Mouse (Mus musculus): ENCODE measurements around the gene Adcy4. TPM values are rescaled to one million over a fixed set of nuclear protein-coding genes. Genes with fewer than 3 reads are reported as not detected.

The Adcy4 gene
- polyA plus RNA-seq, 1 experiment from 2014 or later: 18.0 TPM

DNA sequence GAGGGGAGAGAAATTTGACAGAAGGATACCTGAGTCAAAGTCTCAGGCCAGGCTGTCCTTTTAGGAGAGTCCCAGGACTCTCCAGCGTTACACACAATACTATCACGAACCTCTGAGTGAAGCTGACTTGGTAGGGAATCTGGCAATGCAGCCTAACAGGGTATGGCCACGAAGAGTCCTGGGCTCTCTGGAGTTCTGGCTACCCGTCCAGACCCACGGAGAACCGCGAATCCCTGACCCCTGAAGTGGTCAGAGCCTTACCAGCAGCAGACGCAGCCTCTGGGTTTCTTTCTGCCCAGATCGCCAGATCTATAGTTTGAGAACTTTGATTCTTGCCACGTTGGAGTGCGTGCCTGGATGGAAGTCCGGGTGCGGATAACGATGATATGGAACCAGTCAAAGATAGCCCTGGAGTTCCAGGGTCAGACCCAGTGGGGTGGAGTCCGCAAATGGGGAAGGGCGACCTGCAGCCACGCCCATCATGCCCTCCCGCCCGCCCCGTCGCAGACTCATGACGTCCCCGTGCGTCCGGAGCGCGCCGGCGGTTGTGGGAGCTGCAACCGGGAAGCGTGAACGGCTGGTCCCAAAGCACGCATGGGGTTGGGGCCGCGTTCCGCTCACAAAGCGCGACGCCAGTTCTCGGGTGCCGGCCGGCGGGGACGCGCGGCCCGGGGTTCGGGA is 38.6 kb downstream of the Adcy4 start, which contains the start of the genes Dhrs1 and Nop9:
TSS of gene Dhrs1 (minus strand) at position 511 of the 681 bp plus-strand sequence.
TSS of gene Nop9 (plus strand) at position 514 of the 681 bp plus-strand sequence.
- peaks cover 24% of the 10 kb centered on the region for H3K36me3 ChIP-seq
- peak within 1 kb of the TSS; percentile 16; the same call in 1 of the 2 replicates for H3K27ac ChIP-seq
- peak within 1 kb of the TSS; percentile 92 for H3K4me2 ChIP-seq
- H3K4me1 ChIP-seq: peaks cover 30% of the 10 kb centered on the region
- no peaks in the 10 kb centered on the region for H3K9me3 ChIP-seq
- H3K4me3 ChIP-seq: peak within 1 kb of the TSS; percentile 73
- WGBS: under 1% methylated on average over 48 of the region's 48 CpGs
- no peaks in the 10 kb centered on the region for H3K27me3 ChIP-seq
- peak within 1 kb of the TSS; percentile 78 for H3K9ac ChIP-seq
- peak; percentile 87 for ATAC-seq (ENCODE audit: borderline replicate concordance, extremely low read depth, low FRiP score, low TSS enrichment)

- Histone ChIP-seq H3K9ac (0 out of 2 replicates have a peak overlapping the region, but pooled peaks have one; percentile 31), H3K27me3 (no peaks in the 10 kb centered on the region), H3K27ac (no peak overlapping the region), H3K4me1 (peaks cover 30% of the 10 kb centered on the region), H3K4me2 (peak overlapping the region; percentile 37), H3K36me3 (peaks cover 26% of the 10 kb centered on the region), H3K9me3 (no peaks in the 10 kb centered on the region), H3K4me3 (no peak overlapping the region)
- WGBS: 17% methylated on average over 10 of the region's 10 CpGs
- ATAC-seq (ENCODE audit: borderline replicate concordance, extremely low read depth, low FRiP score, low TSS enrichment): peak; percentile 68; the same call in 1 of the 2 replicates
These were observed 40.2 kb downstream of the Adcy4 start for GRCm38 (mm10) chr14:55743711-55744110.

DNA sequence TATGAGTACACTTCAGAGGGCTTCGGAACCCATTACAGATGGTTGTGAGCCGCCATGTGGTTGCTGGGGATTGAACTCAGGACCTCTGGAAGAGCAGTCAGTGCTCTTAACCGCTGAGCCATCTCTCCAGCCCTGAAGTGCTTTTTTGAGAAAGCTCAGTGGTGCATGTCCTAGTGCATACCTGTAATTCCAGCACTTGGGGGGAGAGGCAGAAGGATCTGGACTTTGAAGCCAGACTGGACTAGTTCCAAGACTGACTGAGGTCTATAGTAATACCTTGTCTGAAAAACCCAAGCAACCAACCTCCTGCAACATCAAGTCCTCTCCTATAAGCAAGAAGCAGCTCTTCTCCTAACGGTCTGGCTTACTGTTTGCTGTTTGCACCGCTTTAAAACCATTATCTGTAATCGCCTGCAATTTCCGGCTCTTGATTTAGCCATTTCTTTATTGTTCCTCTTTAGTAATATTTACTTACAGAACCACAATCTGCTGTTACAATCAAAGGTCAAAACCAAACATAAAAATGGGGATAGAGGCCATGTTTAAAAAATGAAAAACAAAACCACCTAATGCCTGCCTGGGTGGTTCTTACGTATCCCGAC is 46.7 kb downstream of the Adcy4 start:
- WGBS: 85% methylated on average over 9 of the region's 9 CpGs

GRCm38 (mm10) chr14:55735758-55736157 is 48.1 kb downstream of the Adcy4 start:
- H3K4me1 ChIP-seq: no peaks in the 10 kb centered on the region
- H3K4me2 ChIP-seq: no peak overlapping the region
- H3K4me3 ChIP-seq: no peak overlapping the region
- H3K27ac ChIP-seq: no peak overlapping the region
- H3K9ac ChIP-seq: no peak overlapping the region
- no peaks in the 10 kb centered on the region for H3K9me3 ChIP-seq
- no peak for ATAC-seq (ENCODE audit: borderline replicate concordance, extremely low read depth, low FRiP score, low TSS enrichment)
- H3K27me3 ChIP-seq: no peaks in the 10 kb centered on the region
- H3K36me3 ChIP-seq: peaks cover 27% of the 10 kb centered on the region
- 76% methylated on average over 4 of the region's 4 CpGs for WGBS

More for the DNA sequence above, 46.7 kb downstream of the Adcy4 start:
- Histone ChIP-seq H3K9me3 (no peaks in the 10 kb centered on the region), H3K4me3 (no peak overlapping the region), H3K27me3 (no peaks in the 10 kb centered on the region), H3K27ac (no peak overlapping the region), H3K4me1 (no peaks in the 10 kb centered on the region), H3K4me2 (no peak overlapping the region), H3K36me3 (peaks cover 30% of the 10 kb centered on the region), H3K9ac (no peak overlapping the region)
- no peak for ATAC-seq (ENCODE audit: borderline replicate concordance, extremely low read depth, low FRiP score, low TSS enrichment)

- no peak overlapping the region for H3K4me3 ChIP-seq
- H3K9ac ChIP-seq: no peak overlapping the region
- peaks cover 24% of the 10 kb centered on the region for H3K36me3 ChIP-seq
- 36% methylated on average over 3 of the region's 3 CpGs for WGBS
- no peak overlapping the region for H3K4me2 ChIP-seq
- no peak overlapping the region for H3K27ac ChIP-seq
- ATAC-seq (ENCODE audit: borderline replicate concordance, extremely low read depth, low FRiP score, low TSS enrichment): no peak
- no peaks in the 10 kb centered on the region for H3K9me3 ChIP-seq
- no peaks in the 10 kb centered on the region for H3K27me3 ChIP-seq
- no peaks in the 10 kb centered on the region for H3K4me1 ChIP-seq
These were observed 48.6 kb downstream of the Adcy4 start for GRCm38 (mm10) chr14:55735334-55735733.

DNA sequence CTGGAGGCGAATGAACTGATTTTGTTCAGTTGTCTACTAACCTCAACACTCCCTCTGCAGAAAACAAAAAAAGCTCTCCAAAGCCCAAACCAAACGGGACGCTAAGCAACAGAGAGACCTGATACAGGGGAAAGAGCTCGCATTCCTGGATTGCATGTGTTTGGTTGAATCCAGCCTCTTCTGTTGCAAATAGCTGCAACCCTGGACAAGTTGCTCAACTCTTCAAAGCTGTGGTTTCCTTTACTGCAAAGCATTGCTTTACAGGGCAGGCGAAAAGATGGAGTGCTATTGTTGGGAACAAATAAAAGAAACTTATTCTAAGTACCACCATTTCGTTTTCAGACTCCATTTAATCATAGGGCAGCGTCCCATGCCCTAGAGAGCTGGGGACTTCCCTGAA is 49.0 kb downstream of the Adcy4 start:
- Histone ChIP-seq H3K4me2 (no peak overlapping the region), H3K27ac (no peak overlapping the region), H3K4me1 (no peaks in the 10 kb centered on the region), H3K9ac (no peak overlapping the region), H3K27me3 (no peaks in the 10 kb centered on the region), H3K4me3 (no peak overlapping the region), H3K36me3 (peaks cover 19% of the 10 kb centered on the region), H3K9me3 (no peaks in the 10 kb centered on the region)
- WGBS: 74% methylated on average over 7 of the region's 7 CpGs
- no peak for ATAC-seq (ENCODE audit: borderline replicate concordance, extremely low read depth, low FRiP score, low TSS enrichment)

DNA sequence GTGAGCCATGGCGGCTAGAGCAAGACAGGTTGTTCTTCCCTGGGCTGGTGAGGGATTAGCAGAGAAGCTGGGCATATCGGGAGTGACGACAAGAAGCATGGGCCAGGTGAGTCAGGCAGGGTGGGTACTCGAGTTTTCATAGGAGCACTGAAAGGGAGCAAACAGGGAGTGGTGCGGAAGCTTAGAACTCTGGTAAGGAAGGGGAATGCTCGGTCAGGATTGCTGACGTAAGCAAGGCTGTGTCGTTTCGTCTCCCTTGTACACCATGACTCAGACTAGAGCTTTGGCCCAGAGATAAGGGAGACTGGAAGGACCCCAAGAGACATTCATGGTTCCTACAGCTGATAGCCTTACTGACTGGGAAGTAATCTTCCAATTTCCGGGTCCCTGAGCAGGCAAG is 50.0 kb downstream of the Adcy4 start:
- no peak overlapping the region for H3K4me3 ChIP-seq
- no peaks in the 10 kb centered on the region for H3K9me3 ChIP-seq
- no peak for ATAC-seq (ENCODE audit: borderline replicate concordance, extremely low read depth, low FRiP score, low TSS enrichment)
- no peaks in the 10 kb centered on the region for H3K27me3 ChIP-seq
- H3K4me2 ChIP-seq: no peak overlapping the region
- H3K9ac ChIP-seq: no peak overlapping the region
- 68% methylated on average over 10 of the region's 10 CpGs for WGBS
- no peak overlapping the region for H3K27ac ChIP-seq
- no peaks in the 10 kb centered on the region for H3K4me1 ChIP-seq
- peaks cover 9% of the 10 kb centered on the region; the same call in 1 of the 2 replicates for H3K36me3 ChIP-seq

DNA sequence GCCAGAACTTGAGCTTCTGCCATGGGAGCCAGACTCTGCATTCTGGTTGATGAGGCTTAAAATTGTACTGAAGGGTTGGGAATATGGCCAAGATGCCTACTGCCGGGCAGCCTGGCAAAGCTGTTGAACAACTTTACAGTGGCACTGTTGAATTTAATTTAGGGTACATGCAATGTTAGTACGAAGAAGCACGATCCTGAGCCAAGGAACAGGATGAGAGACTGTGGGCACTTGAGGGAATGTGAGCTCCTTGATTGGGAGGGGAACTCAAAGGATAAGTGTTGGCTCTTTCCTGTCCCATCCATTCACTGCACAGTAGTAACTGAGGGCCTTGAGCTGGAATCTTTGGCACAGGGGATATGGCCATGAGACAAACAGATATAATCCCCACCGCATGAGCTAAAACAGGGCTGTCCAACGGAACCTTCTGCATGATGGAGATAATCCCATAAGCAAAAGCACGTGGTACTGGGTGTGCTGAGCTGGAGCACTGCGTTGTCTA is 53.3 kb downstream of the Adcy4 start:
- Histone ChIP-seq H3K9ac (no peak overlapping the region), H3K9me3 (no peaks in the 10 kb centered on the region), H3K4me1 (peaks cover 8% of the 10 kb centered on the region; the same call in 1 of the 2 replicates), H3K27me3 (no peaks in the 10 kb centered on the region), H3K4me2 (no peak overlapping the region), H3K4me3 (no peak overlapping the region), H3K27ac (no peak overlapping the region), H3K36me3 (no peaks in the 10 kb centered on the region)
- ATAC-seq (ENCODE audit: borderline replicate concordance, extremely low read depth, low FRiP score, low TSS enrichment): no peak
- 73% methylated on average over 7 of the region's 7 CpGs for WGBS

DNA sequence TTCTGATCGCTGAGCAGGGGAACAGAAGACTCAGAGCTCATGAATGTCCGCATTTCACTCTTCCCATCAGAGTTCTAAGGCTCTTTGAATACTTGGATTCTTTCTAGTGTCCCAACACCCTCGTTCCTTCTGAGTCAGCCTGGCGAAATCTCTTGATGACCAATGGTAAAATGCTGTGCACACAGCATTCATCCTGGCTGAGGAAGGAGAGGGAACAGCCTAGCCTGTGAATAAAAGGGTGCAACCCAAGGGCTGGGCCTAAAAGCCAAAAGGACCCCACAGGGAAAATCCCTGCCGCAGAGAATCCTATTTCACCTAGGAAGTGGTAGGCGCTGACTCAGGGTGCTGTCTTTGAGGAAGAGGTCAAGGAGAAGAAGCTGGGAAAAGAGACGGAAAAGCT is 53.8 kb downstream of the Adcy4 start:
- Histone ChIP-seq H3K27me3 (no peaks in the 10 kb centered on the region), H3K4me1 (peaks cover 8% of the 10 kb centered on the region; the same call in 1 of the 2 replicates), H3K27ac (no peak overlapping the region), H3K36me3 (no peaks in the 10 kb centered on the region), H3K4me2 (no peak overlapping the region), H3K4me3 (no peak overlapping the region), H3K9me3 (no peaks in the 10 kb centered on the region), H3K9ac (no peak overlapping the region)
- WGBS: 74% methylated on average over 7 of the region's 7 CpGs
- no peak for ATAC-seq (ENCODE audit: borderline replicate concordance, extremely low read depth, low FRiP score, low TSS enrichment)

- Histone ChIP-seq H3K4me3 (no peak overlapping the region), H3K9ac (no peak overlapping the region), H3K27ac (0 out of 2 replicates have a peak overlapping the region, but pooled peaks have one; percentile 1), H3K4me2 (no peak overlapping the region), H3K4me1 (peaks cover 8% of the 10 kb centered on the region; the same call in 1 of the 2 replicates), H3K9me3 (no peaks in the 10 kb centered on the region), H3K27me3 (no peaks in the 10 kb centered on the region), H3K36me3 (no peaks in the 10 kb centered on the region)
- WGBS: 42% methylated on average over 8 of the region's 8 CpGs
- ATAC-seq (ENCODE audit: borderline replicate concordance, extremely low read depth, low FRiP score, low TSS enrichment): no peak
These were observed 55.8 kb downstream of the Adcy4 start for GRCm38 (mm10) chr14:55727889-55728685.

- H3K9me3 ChIP-seq: no peaks in the 10 kb centered on the region
- no peaks in the 10 kb centered on the region for H3K27me3 ChIP-seq
- H3K4me2 ChIP-seq: no peak overlapping the region
- ATAC-seq (ENCODE audit: borderline replicate concordance, extremely low read depth, low FRiP score, low TSS enrichment): no peak
- peaks cover 16% of the 10 kb centered on the region; the same call in 1 of the 2 replicates for H3K4me1 ChIP-seq
- no peak overlapping the region for H3K4me3 ChIP-seq
- no peaks in the 10 kb centered on the region for H3K36me3 ChIP-seq
- no peak overlapping the region for H3K9ac ChIP-seq
- H3K27ac ChIP-seq: no peak overlapping the region
These were observed 57.6 kb downstream of the Adcy4 start for GRCm38 (mm10) chr14:55726261-55726660.

Measured in lung, embryonic 15.5 days (tissue).